Mouse (Mus musculus) spleen, postnatal 10 days (tissue): Measurements from ENCODE around the gene Boll.
A peak's percentile ranks its signal among the peaks of the same experiment; 100 is the strongest.
"Not testable (repeated sequence)": the region's sequence is repeated elsewhere in the genome, so short reads cannot be mapped to it uniquely, and the experiment has no call there.

ENCODE experiments used
- DNase-seq, 2 experiments: peaks; one replicate each; pipeline ENCODE4 v3.0.0; 2021 to 2022; ENCODE audit warnings: low spot score in 2 of 2

The Boll gene

GRCm38 (mm10) chr1:55363044-55363565 is at the start of gene Boll:
Boll (minus strand) TSS chr1:55363469.
- DNase-seq: peak; percentile 46 to 82

DNA sequence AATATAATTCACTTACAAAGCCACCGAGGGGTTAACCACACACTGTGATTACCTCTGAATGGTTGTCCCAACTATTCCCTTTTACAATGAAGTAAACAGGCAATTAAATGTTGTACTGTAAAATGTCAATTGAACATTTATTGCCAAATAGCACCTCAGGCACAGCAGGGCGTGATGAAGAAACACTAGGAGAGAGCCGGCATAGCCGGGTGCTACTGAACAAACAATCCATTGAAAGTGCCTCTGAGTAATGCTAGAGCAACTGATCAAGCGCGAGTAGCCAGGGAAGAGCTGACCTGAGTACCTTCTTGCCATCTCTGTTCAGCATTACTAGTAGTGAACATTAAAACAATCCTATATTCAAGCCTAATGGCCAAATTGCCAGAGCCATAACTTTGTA is 49.3 kb upstream of the Boll start:
- DNase-seq: no peak

DNA sequence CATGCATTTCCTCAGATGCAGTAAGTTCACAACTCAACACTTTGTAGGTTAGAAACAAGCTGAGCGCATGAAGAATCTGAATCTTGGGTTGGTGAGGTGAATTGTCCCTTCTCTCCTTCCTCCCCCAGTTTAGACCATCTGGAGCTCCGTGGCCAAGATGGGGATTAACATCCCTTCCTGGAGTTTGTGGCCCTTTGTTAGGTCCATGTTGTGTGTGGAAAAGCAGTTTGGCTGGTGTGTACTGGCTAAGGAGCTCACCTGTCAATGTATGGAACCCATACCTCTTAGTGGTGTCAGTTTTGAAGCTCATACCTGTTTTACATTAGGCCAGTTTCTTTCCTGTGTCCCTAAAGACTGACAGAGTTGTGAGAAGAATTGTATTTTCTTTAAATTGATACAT is 47.8 kb upstream of the Boll start:
- DNase-seq: no peak

GRCm38 (mm10) chr1:55410670-55411069 is 47.4 kb upstream of the Boll start:
- DNase-seq: no peak

- peak in 1 of 2 experiments; percentile 16 for DNase-seq
Observed at GRCm38 (mm10) chr1:55406531-55407375, 43.5 kb upstream of the Boll start.

DNA sequence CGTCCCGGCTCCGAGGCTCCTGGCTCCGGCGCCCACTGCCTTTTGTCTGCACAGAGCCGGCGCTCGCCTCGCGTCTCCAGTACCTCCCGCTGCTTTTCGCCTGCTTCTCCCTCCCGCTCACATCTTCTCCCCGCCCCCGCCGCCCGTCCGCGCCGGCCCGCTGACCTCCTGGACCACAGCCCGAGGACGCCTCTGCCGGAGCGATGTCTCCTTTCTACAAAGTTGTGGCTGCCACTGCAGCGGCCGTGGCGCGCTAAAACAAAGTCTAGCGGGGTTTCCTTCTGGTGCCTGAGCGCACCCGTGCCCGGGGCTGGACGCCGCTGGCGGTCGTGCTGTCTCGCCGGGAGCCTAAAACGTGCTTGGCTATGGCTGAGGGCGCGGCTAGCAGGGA is 42.7 kb upstream of the Boll start:
- DNase-seq: peak; percentile 16 to 37

GRCm38 (mm10) chr1:55405272-55406022 is 42.2 kb upstream of the Boll start, which contains the start of gene Plcl1:
Plcl1 (plus strand) TSS chr1:55405921.
- peak; percentile 44 to 81 for DNase-seq

DNA sequence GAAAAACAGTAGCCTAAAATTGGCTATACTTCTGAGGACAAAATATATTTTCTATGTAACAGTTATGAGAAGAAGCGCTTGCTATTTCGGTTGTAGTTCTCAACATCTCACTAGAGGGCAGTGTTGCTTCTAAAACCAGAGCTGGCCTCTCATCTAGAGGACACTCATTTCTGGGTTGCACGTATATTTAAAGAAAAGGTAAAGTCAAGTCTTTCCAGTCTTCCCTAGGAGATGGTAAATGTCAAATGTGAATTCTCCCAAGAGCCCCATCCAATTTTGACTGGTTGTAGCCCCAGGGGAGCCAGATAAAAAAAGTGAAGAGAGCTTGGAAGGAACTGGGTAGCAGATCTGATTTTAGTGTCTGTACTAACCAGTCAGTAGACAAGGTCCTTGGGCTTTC is 41.2 kb upstream of the Boll start:
- DNase-seq: peak; percentile 6 to 41

GRCm38 (mm10) chr1:55399891-55400290 is 36.6 kb upstream of the Boll start:
- no peak for DNase-seq

DNA sequence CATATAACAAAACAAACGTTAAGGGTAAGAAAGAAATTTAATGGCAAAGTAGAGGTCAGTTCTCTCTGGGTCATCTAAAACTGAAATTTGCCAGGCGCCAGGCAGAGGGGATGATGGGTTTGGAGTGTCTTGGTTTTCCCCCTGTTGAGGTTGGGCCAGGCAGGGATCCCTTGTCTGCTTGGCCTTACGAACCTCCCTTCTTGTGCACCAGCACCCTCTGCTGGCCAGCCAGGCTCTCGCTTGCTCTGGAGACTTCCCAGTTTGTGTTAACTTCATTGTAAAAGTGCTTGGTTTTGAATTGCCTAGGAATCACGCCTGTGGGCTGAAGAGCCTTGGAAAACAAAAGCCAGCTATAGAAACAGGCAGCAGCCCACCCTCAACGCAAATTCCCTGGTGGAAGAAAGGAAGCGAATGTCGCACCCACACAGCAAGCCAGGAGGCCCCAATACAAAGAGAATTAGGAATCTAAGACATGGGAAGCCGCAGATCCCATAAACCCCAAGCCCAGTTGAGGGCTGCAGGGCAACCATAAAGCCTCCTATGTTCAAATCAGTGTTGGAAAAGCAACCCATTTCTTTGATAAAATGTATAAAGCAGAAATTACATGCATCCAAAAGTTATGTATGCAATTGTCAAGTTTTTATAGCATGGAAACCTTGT is 20.0 kb upstream of the Boll start:
- DNase-seq: peak; percentile 52 to 84

DNA sequence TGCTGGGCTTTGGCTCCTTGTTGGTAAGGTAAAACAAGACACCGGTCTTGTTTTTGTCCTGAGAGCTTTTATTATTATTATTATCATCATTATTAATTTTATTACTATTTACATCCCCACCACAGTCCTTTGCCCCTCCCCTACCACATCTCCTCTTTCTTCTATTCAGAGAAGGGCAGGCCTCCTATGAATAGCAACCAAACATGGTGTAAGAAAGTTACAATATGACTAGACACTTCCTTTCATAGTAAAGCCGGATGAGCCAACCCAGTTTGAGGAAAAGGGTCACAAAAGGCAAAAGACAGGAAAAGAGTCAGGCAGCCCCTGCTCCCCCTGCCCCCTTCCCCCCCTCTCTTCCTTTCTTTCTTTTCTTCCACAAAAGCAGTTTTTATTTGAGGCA is 17.3 kb upstream of the Boll start:
- DNase-seq: no peak

GRCm38 (mm10) chr1:55372626-55373025 is 9.4 kb upstream of the Boll start:
- no peak for DNase-seq

GRCm38 (mm10) chr1:55363586-55363985 is 317 bp upstream of the Boll start:
- peak in 1 of 2 experiments; percentile 67 for DNase-seq

DNA sequence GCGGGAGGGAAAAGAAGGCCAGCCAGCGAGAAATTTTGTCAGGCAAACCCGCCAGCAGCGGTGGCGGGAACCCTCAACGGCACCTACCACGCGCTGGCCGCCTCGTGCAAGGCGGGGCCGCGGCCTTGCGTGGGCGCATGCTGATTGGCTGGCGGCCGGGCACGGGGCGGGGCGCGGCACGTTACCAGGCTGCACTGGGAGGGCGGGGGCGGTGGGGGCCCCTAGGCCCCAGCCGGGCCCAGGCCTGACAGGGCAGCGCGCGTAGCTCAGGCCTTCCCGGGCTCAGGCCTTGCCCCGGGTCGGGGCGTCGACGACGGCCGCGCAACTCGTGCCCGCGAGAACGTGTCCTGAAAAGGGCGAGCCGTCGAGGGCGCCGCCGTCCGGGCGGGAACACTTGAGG is 635 bp downstream of the Boll start:
- DNase-seq: no peak

GRCm38 (mm10) chr1:55351914-55352313 is 11.4 kb downstream of the Boll start:
- DNase-seq: not testable (repeated sequence)

DNA sequence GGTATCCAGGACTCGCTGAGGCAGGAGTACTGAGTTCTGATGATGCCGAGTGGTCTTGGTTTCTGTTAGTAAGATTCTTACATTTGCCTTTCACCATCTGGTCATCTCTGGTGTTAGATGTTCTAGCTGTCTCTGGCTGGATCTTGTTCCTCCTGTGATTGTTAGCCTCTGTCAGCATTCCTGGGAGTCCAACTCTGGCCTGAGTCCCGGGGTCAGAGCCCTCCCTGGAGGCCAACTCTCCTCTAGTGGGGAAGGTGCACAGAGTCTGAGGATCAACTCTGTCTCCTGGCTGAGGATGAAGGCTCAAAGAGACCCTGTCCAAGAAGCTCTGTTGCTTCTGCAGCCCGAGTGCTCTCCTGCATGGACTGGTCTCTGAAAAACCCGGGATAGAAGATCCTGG is 37.8 kb downstream of the Boll start:
- DNase-seq: not testable (repeated sequence)

- DNase-seq: no peak
Observed at GRCm38 (mm10) chr1:55301077-55301476, 62.2 kb downstream of the Boll start.

- DNase-seq: no peak
Observed at GRCm38 (mm10) chr1:55279081-55279480, 84.2 kb downstream of the Boll start.

DNA sequence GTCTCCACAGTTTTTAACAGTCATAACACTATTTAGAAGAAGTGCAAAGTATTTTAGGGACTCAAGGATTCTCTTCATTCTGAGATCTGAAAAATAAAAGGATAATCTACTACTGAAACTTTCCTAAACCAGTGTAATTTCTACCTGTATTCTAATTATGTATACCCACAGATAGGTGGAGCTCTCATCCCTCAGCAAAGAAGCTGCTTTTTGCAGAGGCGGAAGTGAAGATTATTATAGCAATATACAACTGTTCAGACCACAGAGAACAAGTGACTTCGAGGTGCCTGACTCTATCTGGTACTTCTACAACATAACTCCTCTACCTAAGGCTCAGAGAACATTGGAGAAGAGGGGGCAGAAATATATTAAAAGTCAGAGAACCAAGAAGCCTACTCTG is 97.8 kb downstream of the Boll start:
- DNase-seq: no peak

DNA sequence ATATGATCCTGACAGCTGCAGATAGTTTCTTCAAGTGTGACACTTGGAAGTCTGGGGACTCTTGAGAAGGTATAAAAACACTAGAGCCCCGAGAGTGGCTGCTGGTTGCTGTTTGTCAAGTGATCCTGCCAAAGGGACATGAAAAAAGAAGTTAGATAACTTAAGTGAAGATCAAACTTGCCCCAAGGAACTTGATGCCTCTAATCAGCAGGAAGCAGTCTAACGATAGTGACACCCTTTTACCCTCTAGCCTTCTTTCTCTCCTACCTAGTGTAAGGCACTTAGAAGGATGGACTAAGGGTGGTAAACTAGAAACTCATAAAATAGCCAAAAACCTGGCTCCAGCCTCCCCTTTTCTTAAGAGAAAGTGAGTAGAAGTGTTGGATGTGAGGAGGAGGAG is 98.9 kb downstream of the Boll start:
- DNase-seq: no peak

GRCm38 (mm10) chr1:55246374-55246773 is 116.9 kb downstream of the Boll start:
- no peak for DNase-seq

- peak in 1 of 2 experiments; percentile 47 for DNase-seq
Observed at GRCm38 (mm10) chr1:55239237-55239636, 124.0 kb downstream of the Boll start.
